Mouse (Mus musculus) midbrain, postnatal 0 days (tissue): ENCODE measurements around the gene Osr1. TPM values are rescaled to one million over a fixed set of nuclear protein-coding genes. Genes with fewer than 3 reads are reported as not detected.

Source experiments
- ATAC-seq: fragments of 200-750 bp; cut with Nextera tagmentation; 2 replicates; pipeline ENCODE4 v1.8.0; 2017; ENCODE audit warnings: moderate number of reproducible peaks, mild to moderate bottlenecking, moderate TSS enrichment, moderate library complexity; ENCODE audit not compliant: low FRiP score
- DNase-seq: peaks from one replicate; pipeline ENCODE4 v3.0.0-alpha.2; 2015; ENCODE audit warnings: low spot score
- H3K27ac ChIP-seq: fragments of 300-500 bp; sonication (generic); 2 replicates; pipeline ENCODE4 v1.5.1; 2014; ENCODE audit warnings: low read depth, mild to moderate bottlenecking, low read length, mixed read lengths
- H3K27me3 ChIP-seq: fragments of 300-500 bp; sonication (generic); 2 replicates; pipeline ENCODE4 v1.6.1; 2014; ENCODE audit warnings: low read length, control low read depth, mixed read lengths; ENCODE audit not compliant: insufficient read depth
- H3K36me3 ChIP-seq: fragments of 300-500 bp; sonication (generic); 2 replicates; pipeline ENCODE4 v1.6.1; 2014; ENCODE audit warnings: low read length, control low read depth, mixed read lengths; ENCODE audit not compliant: insufficient read depth
- H3K4me1 ChIP-seq: fragments of 300-500 bp; sonication (generic); 2 replicates; pipeline ENCODE4 v1.6.1; 2014; ENCODE audit warnings: mild to moderate bottlenecking, control low read depth, antibody characterized with exemption, low read length, mixed read lengths; ENCODE audit not compliant: insufficient read depth
- H3K4me2 ChIP-seq: fragments of 300-500 bp; sonication (generic); 2 replicates; pipeline ENCODE4 v1.6.1; 2014; ENCODE audit warnings: low read depth, mild to moderate bottlenecking, low read length, mixed read lengths; ENCODE audit not compliant: poor library complexity, severe bottlenecking
- H3K4me3 ChIP-seq: fragments of 300-500 bp; sonication (generic); 2 replicates; pipeline ENCODE4 v1.5.1; 2014; ENCODE audit warnings: low read depth, mild to moderate bottlenecking, low read length, moderate library complexity
- H3K9ac ChIP-seq: fragments of 300-500 bp; sonication (generic); replicated peaks from 2 replicates; pipeline ENCODE4 v1.6.1; 2014; ENCODE audit warnings: mild to moderate bottlenecking, low read length, moderate library complexity, mixed read lengths; ENCODE audit not compliant: poor library complexity, severe bottlenecking
- H3K9me3 ChIP-seq: fragments of 300-500 bp; sonication (generic); 2 replicates; pipeline ENCODE4 v1.6.1; 2016; ENCODE audit warnings: low read length, control low read depth
- CTCF ChIP-seq: IDR thresholded peaks from 2 replicates; pipeline ENCODE4 v1.5.1; 2016; ENCODE audit warnings: antibody characterized with exemption, mild to moderate bottlenecking
- WGBS: fragments of 180-500 bp; shearing (Covaris S2); extraction: QIAGEN DNeasy Blood & Tissue Kit; methylation state at CpG from one replicate; pipeline ENCODE4 v1.1.7; 2014; 5-methylcytosine and 5-hydroxymethylcytosine counted together
- polyA plus RNA-seq: library from polyadenylated mRNA; unstranded; fragments of >200 nt; fragmentation: Nextera tagmentation; extraction: Ambion mirVana; gene quantifications from 2 replicates; pipeline ENCODE4 v1.2.1, GENCODE M21; 2015
- total RNA-seq: library from RNA; depleted of rRNA; stranded (reverse); fragments of >200 nt; gene quantifications from 2 replicates; pipeline ENCODE4 v1.2.3, GENCODE M21; 2014

The Osr1 gene
- total and polyA plus RNA-seq, 2 experiments from 2014 or later = 7.7 to 21.2 TPM

DNA sequence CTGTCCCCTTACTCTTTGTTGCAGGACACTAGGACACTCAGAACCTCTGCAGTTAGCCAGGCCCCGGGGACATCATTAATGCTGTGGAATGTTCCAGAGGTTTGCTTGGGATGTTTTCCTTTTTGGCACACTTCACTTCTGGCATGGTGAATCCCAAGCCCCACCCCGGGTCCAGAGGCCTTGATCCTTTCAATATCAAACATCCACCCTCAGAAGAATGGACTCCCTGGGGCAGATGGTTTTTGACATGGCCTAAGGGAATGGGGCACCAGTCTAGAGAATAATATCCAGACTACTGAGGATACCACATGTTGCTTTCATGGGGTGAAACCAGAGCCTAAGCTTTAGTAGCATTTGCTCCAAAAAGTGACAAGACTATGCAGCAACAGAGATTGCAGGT is 13.5 kb downstream of the Osr1 start:
- TF ChIP-seq CTCF = no peak
- no peak for DNase-seq
- H3K4me1 ChIP-seq = no peaks in the 10 kb centered on the region; the same call in 1 of the 2 replicates
- H3K9ac ChIP-seq = no peak overlapping the region
- H3K4me3 ChIP-seq = no peak overlapping the region
- H3K36me3 ChIP-seq = no peaks in the 10 kb centered on the region
- H3K4me2 ChIP-seq = no peak overlapping the region
- 13% methylated on average over 2 of the region's 2 CpGs for WGBS
- H3K9me3 ChIP-seq = no peaks in the 10 kb centered on the region
- ATAC-seq = no peak
- peaks cover 52% of the 10 kb centered on the region for H3K27me3 ChIP-seq
- H3K27ac ChIP-seq = no peak overlapping the region

DNA sequence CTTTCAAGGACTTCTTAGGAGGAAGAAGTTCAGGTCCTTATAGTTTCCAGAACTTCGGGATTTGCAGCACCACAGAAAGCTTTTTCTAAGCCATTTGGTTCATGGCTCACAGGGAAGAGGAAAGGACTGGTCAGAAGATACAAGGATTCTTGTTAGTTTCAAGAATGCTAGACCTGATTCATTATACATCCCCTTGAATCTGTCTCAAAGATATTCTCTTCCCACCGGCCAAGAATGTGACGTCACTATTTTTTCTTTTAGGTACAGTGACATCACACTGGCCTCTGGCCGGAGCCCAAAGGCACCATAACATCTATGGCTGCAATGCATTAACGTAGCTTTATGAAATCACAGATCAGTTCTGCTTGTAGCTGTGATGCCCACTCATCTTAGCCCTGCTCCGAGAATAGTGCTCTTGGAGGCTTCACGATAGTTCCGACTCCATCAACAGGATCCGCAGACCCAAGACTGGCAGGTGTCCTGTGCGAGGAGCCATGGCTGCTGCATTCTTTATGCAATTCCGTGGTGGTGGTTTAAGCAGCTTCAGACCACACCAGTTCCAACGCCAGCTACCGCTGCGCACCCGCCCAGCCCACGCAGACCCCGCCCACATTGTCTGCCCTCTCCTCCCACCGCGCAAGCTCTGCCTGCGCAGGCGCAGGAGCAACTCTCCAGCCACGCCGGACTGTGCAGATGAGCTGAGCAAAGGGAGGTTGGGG is 14.6 kb downstream of the Osr1 start:
- peaks cover 41% of the 10 kb centered on the region for H3K27me3 ChIP-seq
- peak overlapping the region; percentile 55 for H3K4me2 ChIP-seq
- DNase-seq (peak; percentile 79), ATAC-seq (peak; percentile 90)
- peak overlapping the region; percentile 48 for H3K9ac ChIP-seq
- peak overlapping the region; percentile 54 for H3K4me3 ChIP-seq
- no peaks in the 10 kb centered on the region; the same call in 1 of the 2 replicates for H3K4me1 ChIP-seq
- no peak overlapping the region for H3K27ac ChIP-seq
- TF ChIP-seq CTCF = no peak
- no peaks in the 10 kb centered on the region for H3K9me3 ChIP-seq
- WGBS = under 1% methylated on average over 23 of the region's 23 CpGs
- H3K36me3 ChIP-seq = no peaks in the 10 kb centered on the region

DNA sequence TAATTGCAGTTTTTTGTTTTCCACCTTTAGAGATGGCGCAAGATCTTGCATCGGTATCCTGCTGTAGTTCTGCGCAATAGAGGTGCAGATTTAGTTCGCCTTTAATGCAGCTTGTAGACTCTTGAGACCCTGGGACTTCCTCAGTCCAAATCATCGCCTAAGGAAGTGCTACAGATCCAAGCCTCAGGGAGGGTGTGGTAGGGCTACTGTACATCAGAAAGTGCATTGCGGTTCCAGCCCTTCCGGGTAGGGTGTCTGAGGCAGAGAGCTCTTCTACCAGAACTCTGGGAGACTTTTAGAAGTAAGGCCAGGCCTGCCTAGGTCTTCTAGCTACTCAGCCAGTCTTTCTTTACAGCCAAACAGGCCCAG is 15.2 kb downstream of the Osr1 start:
- no peaks in the 10 kb centered on the region for H3K36me3 ChIP-seq
- DNase-seq = no peak

DNA sequence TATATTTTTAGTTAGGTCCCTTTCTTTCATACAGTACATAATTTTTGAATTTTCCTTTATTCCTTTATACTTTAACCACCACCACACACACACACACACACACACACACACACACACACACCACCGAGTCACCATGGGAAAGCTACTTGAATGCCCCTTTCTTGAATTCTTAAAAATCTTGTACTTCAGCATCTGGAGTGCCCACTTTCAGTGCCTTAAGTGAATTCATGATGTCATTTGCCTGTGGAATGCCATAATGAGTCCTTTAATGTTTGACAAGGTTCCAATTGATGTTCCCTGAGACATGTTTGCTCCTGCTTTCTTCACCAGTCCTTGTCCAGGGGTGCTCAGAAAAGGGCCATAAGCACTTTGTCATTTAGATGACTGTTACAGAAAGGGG is 17.8 kb downstream of the Osr1 start:
- no peak for ATAC-seq
- 70% methylated on average over 1 of the region's 1 CpGs for WGBS
- no peak for TF ChIP-seq CTCF

More for the DNA sequence above, 15.2 kb downstream of the Osr1 start:
- ATAC-seq = peak; percentile 10; the same call in 1 of the 2 replicates
- peak overlapping the region; percentile 54 for H3K4me3 ChIP-seq
- H3K27me3 ChIP-seq = peaks cover 35% of the 10 kb centered on the region
- H3K9ac ChIP-seq = no peak overlapping the region; the same call in 1 of the 2 replicates
- no peak overlapping the region for H3K27ac ChIP-seq
- peak overlapping the region; percentile 55 for H3K4me2 ChIP-seq
- WGBS = under 1% methylated on average over 7 of the region's 7 CpGs
- TF ChIP-seq CTCF = no peak
- H3K9me3 ChIP-seq = no peaks in the 10 kb centered on the region
- H3K4me1 ChIP-seq = no peaks in the 10 kb centered on the region; the same call in 1 of the 2 replicates

DNA sequence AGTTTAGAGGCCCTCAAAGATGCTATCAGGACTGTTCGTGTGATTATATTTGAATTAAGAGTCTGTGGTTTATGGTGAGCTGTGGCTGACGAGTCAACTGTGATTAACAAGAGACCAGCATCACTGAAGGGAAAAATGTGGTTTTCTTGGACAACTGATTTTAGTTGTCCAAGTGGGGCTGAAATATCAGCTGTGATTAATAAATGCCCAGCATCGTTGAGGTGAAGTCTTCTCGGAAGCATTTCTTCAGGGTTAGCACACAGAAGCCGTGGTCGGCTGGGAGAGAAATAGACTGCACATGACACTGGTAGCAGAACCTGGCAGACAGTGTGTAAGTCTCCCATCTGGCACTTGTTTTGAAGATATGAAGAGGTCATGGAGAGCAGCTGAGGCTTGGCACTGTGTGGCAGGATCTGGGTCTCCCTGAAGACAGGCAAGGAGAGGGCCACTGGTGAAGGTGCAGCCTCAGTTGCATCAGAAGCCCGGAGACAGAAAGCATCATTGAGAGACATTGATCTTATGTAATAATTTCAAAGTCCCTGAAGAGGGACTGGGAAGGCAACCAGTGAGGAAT is 19.7 kb downstream of the Osr1 start:
- no peaks in the 10 kb centered on the region for H3K27me3 ChIP-seq
- 70% methylated on average over 7 of the region's 7 CpGs for WGBS
- no peak overlapping the region for H3K27ac ChIP-seq
- TF ChIP-seq CTCF = no peak
- H3K4me1 ChIP-seq = no peaks in the 10 kb centered on the region; the same call in 1 of the 2 replicates
- no peaks in the 10 kb centered on the region for H3K9me3 ChIP-seq
- H3K36me3 ChIP-seq = no peaks in the 10 kb centered on the region
- no peak overlapping the region for H3K9ac ChIP-seq
- H3K4me2 ChIP-seq = no peak overlapping the region
- no peak overlapping the region for H3K4me3 ChIP-seq
- ATAC-seq (peak; percentile 27), DNase-seq (no peak)

More for the DNA sequence above, 17.8 kb downstream of the Osr1 start:
- Histone ChIP-seq H3K9me3 (no peaks in the 10 kb centered on the region), H3K27ac (no peak overlapping the region), H3K4me1 (no peaks in the 10 kb centered on the region; the same call in 1 of the 2 replicates), H3K36me3 (no peaks in the 10 kb centered on the region), H3K4me3 (no peak overlapping the region), H3K4me2 (no peak overlapping the region), H3K9ac (no peak overlapping the region), H3K27me3 (peaks cover 15% of the 10 kb centered on the region)
- DNase-seq = no peak

DNA sequence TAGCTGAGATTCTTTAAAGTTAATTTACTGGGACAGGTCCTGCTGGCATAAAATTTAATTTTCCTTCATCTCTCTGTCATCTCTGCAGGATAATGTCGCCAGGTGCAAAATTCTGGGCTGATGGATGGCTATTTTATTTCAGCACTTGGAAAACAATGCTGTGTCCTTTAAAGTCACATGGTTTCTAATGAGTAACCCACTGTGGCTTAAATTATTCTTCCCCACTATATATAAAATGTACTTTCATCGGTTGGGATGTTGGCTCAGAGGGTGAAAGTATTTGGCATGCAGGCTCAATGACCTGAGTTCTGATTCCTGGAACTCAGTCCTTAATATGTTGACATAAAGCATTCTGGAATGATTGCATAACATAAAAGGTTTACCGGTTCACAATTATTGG is 21.2 kb downstream of the Osr1 start:
- DNase-seq (no peak), ATAC-seq (no peak)
- Histone ChIP-seq H3K9ac (no peak overlapping the region), H3K9me3 (no peaks in the 10 kb centered on the region), H3K27ac (no peak overlapping the region), H3K27me3 (no peaks in the 10 kb centered on the region), H3K4me2 (no peak overlapping the region), H3K4me1 (no peaks in the 10 kb centered on the region), H3K36me3 (no peaks in the 10 kb centered on the region), H3K4me3 (no peak overlapping the region)
- no peak for TF ChIP-seq CTCF
- WGBS = 70% methylated on average over 3 of the region's 3 CpGs
